Comparison of ENCODE assay signal across 10 mouse cellular contexts in genomic region chr11:97139256-97139655, GRCm38 (mm10). TPM values are rescaled to one million over a fixed set of nuclear protein-coding genes. Genes with fewer than 3 reads are reported as not detected.
DNase-seq lines count a peak whose midpoint lies in the region; ATAC-seq lines count a peak whose summit lies in the region.
"Had no signal": no experiment of that assay in that cellular context is flagged by ENCODE, and none has a peak within 500 bp of the region (broad histone marks: within the 10 kb centered on the region; RNA-seq: fewer than 3 reads in every experiment).

No protein-coding gene starts in this region.

- WGBS in kidney, embryonic 15.5 days: 22% methylated on average over 15 of the region's 15 CpGs
- 9% methylated on average over 15 of the region's 15 CpGs for WGBS in forebrain, embryonic 10.5 days
- 31% methylated on average over 15 of the region's 15 CpGs for WGBS in intestine, embryonic 16.5 days
- 8% methylated on average over 15 of the region's 15 CpGs for WGBS in neural tube, embryonic 12.5 days

- ATAC-seq in kidney, embryonic 15.5 days (replicated peaks; ENCODE audit: low FRiP score): no peak
- no peak for ATAC-seq in intestine, embryonic 16.5 days
- no peak; the same call in 1 of the 2 replicates for ATAC-seq in neural tube, embryonic 12.5 days (ENCODE audit: low FRiP score, low read depth)
- no peak for ATAC-seq in megakaryocyte, adult 5-6 weeks (ENCODE audit: poor library complexity, severe bottlenecking)

- no peak for DNase-seq in kidney, postnatal 4 days
- no peak for DNase-seq in forebrain, embryonic 10.5 days (ENCODE audit: extremely low spot score, low spot score)
- no peak for DNase-seq in urinary bladder, postnatal 25 days (ENCODE audit: low spot score)
- no peak for DNase-seq in cerebellum, adult 18-20 months
- DNase-seq: gastrocnemius, postnatal 25 days had no signal

- H3K9me3 ChIP-seq in kidney, embryonic 15.5 days (replicated peaks): no peaks in the 10 kb centered on the region
- no peaks in the 10 kb centered on the region for H3K9me3 ChIP-seq in forebrain, embryonic 10.5 days
- no peaks in the 10 kb centered on the region for H3K9me3 ChIP-seq in intestine, embryonic 16.5 days (ENCODE audit: control insufficient read depth, low read length)
- H3K9me3 ChIP-seq in neural tube, embryonic 12.5 days: no peaks in the 10 kb centered on the region

- H3K4me1 ChIP-seq in kidney, embryonic 15.5 days: peaks cover 32% of the 10 kb centered on the region
- peaks cover 44% of the 10 kb centered on the region for H3K4me1 ChIP-seq in forebrain, embryonic 10.5 days
- H3K4me1 ChIP-seq in intestine, embryonic 16.5 days (ENCODE audit: control insufficient read depth, insufficient read depth, low read length): 0 out of 2 replicates have a peak, but pooled peaks cover 4% of the 10 kb centered on the region
- H3K4me1 ChIP-seq in neural tube, embryonic 12.5 days: peaks cover 30% of the 10 kb centered on the region

- peak overlapping the region; percentile 86 for H3K4me2 ChIP-seq in kidney, embryonic 15.5 days
- H3K4me2 ChIP-seq in intestine, embryonic 16.5 days (ENCODE audit: low read depth, low read length): peak overlapping the region; percentile 63
- H3K4me2 ChIP-seq in neural tube, embryonic 12.5 days (replicated peaks): peak overlapping the region; percentile 92

- H3K27me3 ChIP-seq in kidney, embryonic 15.5 days: peaks cover 33% of the 10 kb centered on the region
- H3K27me3 ChIP-seq in forebrain, embryonic 10.5 days (ENCODE audit: poor library complexity, severe bottlenecking): peaks cover 76% of the 10 kb centered on the region
- peaks cover 23% of the 10 kb centered on the region; the same call in 1 of the 2 replicates for H3K27me3 ChIP-seq in intestine, embryonic 16.5 days (replicated peaks; ENCODE audit: control insufficient read depth, insufficient read depth, low read length)
- H3K27me3 ChIP-seq in neural tube, embryonic 12.5 days (replicated peaks): peaks cover 26% of the 10 kb centered on the region

- peaks cover 13% of the 10 kb centered on the region; the same call in 1 of the 2 replicates for H3K36me3 ChIP-seq in kidney, embryonic 15.5 days
- peaks cover 27% of the 10 kb centered on the region for H3K36me3 ChIP-seq in forebrain, embryonic 10.5 days (replicated peaks)
- no peaks in the 10 kb centered on the region; the same call in 1 of the 2 replicates for H3K36me3 ChIP-seq in intestine, embryonic 16.5 days (ENCODE audit: control insufficient read depth, insufficient read depth, low read length)
- peaks cover 15% of the 10 kb centered on the region for H3K36me3 ChIP-seq in neural tube, embryonic 12.5 days

- peak overlapping the region; percentile 45 for H3K4me3 ChIP-seq in kidney, embryonic 15.5 days (replicated peaks)
- peak overlapping the region; percentile 60 for H3K4me3 ChIP-seq in forebrain, embryonic 10.5 days
- peak overlapping the region; percentile 40 for H3K4me3 ChIP-seq in intestine, embryonic 16.5 days (ENCODE audit: low read length)
- H3K4me3 ChIP-seq in neural tube, embryonic 12.5 days: peak overlapping the region; percentile 47

- peak overlapping the region; percentile 42 for H3K9ac ChIP-seq in kidney, embryonic 15.5 days
- peak overlapping the region; percentile 52 for H3K9ac ChIP-seq in intestine, embryonic 16.5 days (ENCODE audit: low read depth, low read length)
- H3K9ac ChIP-seq in neural tube, embryonic 12.5 days: peak overlapping the region; percentile 75

- H3K27ac ChIP-seq in kidney, embryonic 15.5 days: no peak overlapping the region
- peak overlapping the region; percentile 81 for H3K27ac ChIP-seq in forebrain, embryonic 10.5 days
- no peak overlapping the region for H3K27ac ChIP-seq in intestine, embryonic 16.5 days (ENCODE audit: low read length)
- H3K27ac ChIP-seq in neural tube, embryonic 12.5 days: peak overlapping the region; percentile 78; the same call in 1 of the 2 replicates
- H3K27ac ChIP-seq: macrophage had no signal

RNA-seq across cellular contexts. Expression of gene Tbkbp1, which starts 12.0 kb away (rescaled TPM):
- 5.5 and 5.8 TPM in 2 replicates for polyA plus RNA-seq in kidney, embryonic 15.5 days (2015; fragmentation: Nextera tagmentation; extraction: Ambion mirVana)
- polyA plus RNA-seq in forebrain, embryonic 10.5 days (2016; fragmentation: Nextera tagmentation; extraction: Ambion mirVana): 3.9 and 4.0 TPM in 2 replicates
- 2.0 TPM in 2 replicates for polyA plus RNA-seq in intestine, embryonic 16.5 days (2015; fragmentation: Nextera tagmentation; extraction: Ambion mirVana)
- 9.5 and 10.5 TPM in 2 replicates for polyA plus RNA-seq in neural tube, embryonic 12.5 days (2016; fragmentation: Nextera tagmentation; extraction: Ambion mirVana)
- 16.0 and 17.6 TPM in 2 replicates for total RNA-seq in megakaryocyte, adult 5-6 weeks (2015)
- 13.6 and 17.2 TPM in 2 replicates for total RNA-seq in megakaryocyte, adult 5-6 weeks (2017)

RNA-seq across cellular contexts. Expression of gene Tbx21, which starts 24.1 kb away (rescaled TPM):
- polyA plus RNA-seq in kidney, embryonic 15.5 days (2015; fragmentation: Nextera tagmentation; extraction: Ambion mirVana): 0.14 and 0.27 TPM in 2 replicates
- 0.23 and 0.37 TPM in 2 replicates for polyA plus RNA-seq in forebrain, embryonic 10.5 days (2016; fragmentation: Nextera tagmentation; extraction: Ambion mirVana)
- 0.17 and 0.27 TPM in 2 replicates for polyA plus RNA-seq in intestine, embryonic 16.5 days (2015; fragmentation: Nextera tagmentation; extraction: Ambion mirVana)
- 0.13 TPM in 1 of 2 replicates, not detected in the other for polyA plus RNA-seq in neural tube, embryonic 12.5 days (2016; fragmentation: Nextera tagmentation; extraction: Ambion mirVana)
- 0.58 and 1.0 TPM in 2 replicates for total RNA-seq in megakaryocyte, adult 5-6 weeks (2015)
- 1.1 and 1.3 TPM in 2 replicates for total RNA-seq in megakaryocyte, adult 5-6 weeks (2017)

RNA-seq across cellular contexts. Expression of gene Kpnb1, which starts 48.4 kb away (rescaled TPM):
- 55.1 and 56.3 TPM in 2 replicates for polyA plus RNA-seq in kidney, embryonic 15.5 days (2015; fragmentation: Nextera tagmentation; extraction: Ambion mirVana)
- polyA plus RNA-seq in forebrain, embryonic 10.5 days (2016; fragmentation: Nextera tagmentation; extraction: Ambion mirVana): 98.3 and 99.9 TPM in 2 replicates
- polyA plus RNA-seq in intestine, embryonic 16.5 days (2015; fragmentation: Nextera tagmentation; extraction: Ambion mirVana): 31.9 and 36.3 TPM in 2 replicates
- 52.8 and 53.1 TPM in 2 replicates for polyA plus RNA-seq in neural tube, embryonic 12.5 days (2016; fragmentation: Nextera tagmentation; extraction: Ambion mirVana)
- 86.9 and 93.7 TPM in 2 replicates for total RNA-seq in megakaryocyte, adult 5-6 weeks (2015)
- total RNA-seq in megakaryocyte, adult 5-6 weeks (2017): 196 and 233 TPM in 2 replicates

Comparison
In these comparisons a context has a peak if more than half of its experiments do, and no peak if none do; other contexts are left out.
1. H3K27ac ChIP-seq: peak in forebrain, embryonic 10.5 days (single experiment) and neural tube, embryonic 12.5 days (single experiment); none in kidney, embryonic 15.5 days (single experiment) and intestine, embryonic 16.5 days (single experiment).
2. Peak in every context shown above with its lines, with median percentiles within 50 percentile points of each other: H3K4me2 ChIP-seq, H3K4me3 ChIP-seq and H3K9ac ChIP-seq.